Mouse (Mus musculus) CH12.LX (cell line): Measurements from ENCODE around the gene Kcnn4.

Experiments used
- BHLHE40 ChIP-seq: IDR thresholded peaks from 2 replicates; pipeline ENCODE4 v1.6.1; 2011; ENCODE audit warnings: mild to moderate bottlenecking, low read depth, low read length, improper control_type of control experiment
- CTCF ChIP-seq, 2 experiments: IDR thresholded peaks in 1 of 2; conservative IDR thresholded peaks in 1 of 2; 2 replicates each; pipeline ENCODE4 v1.5.1; 2011 to 2012; ENCODE audit warnings: low read depth in 2 of 2, low read length in 2 of 2, improper control_type of control experiment in 1 of 2, inconsistent platforms in 1 of 2, mild to moderate bottlenecking in 1 of 2, moderate library complexity in 1 of 2
- ELF1 ChIP-seq: IDR thresholded peaks from 2 replicates; pipeline ENCODE4 v1.6.1; 2014; ENCODE audit warnings: low read depth, mild to moderate bottlenecking, inconsistent platforms, low read length, improper control_type of control experiment
- EP300 ChIP-seq: IDR thresholded peaks from 2 replicates; pipeline ENCODE4 v1.6.1; 2011; ENCODE audit warnings: low read length, improper control_type of control experiment
- GABPA ChIP-seq: IDR thresholded peaks from 2 replicates; pipeline ENCODE4 v1.6.1; 2012; ENCODE audit warnings: low read depth, low read length, improper control_type of control experiment, inconsistent platforms; ENCODE audit not compliant: insufficient replicate concordance
- JUND ChIP-seq: conservative IDR thresholded peaks from 2 replicates; pipeline ENCODE4 v1.6.1; 2011; ENCODE audit warnings: low read depth, low read length, improper control_type of control experiment
- POLR2A ChIP-seq: IDR thresholded peaks from 2 replicates; pipeline ENCODE4 v1.6.1; 2011; ENCODE audit warnings: low read depth, mild to moderate bottlenecking, improper control_type of control experiment, low read length
- RCOR1 ChIP-seq: conservative IDR thresholded peaks from 2 replicates; pipeline ENCODE4 v1.6.1; 2012; ENCODE audit warnings: low read depth, mild to moderate bottlenecking, inconsistent platforms, low read length, improper control_type of control experiment
- ZC3H11A ChIP-seq: IDR thresholded peaks from 2 replicates; pipeline ENCODE4 v1.6.1; 2012; ENCODE audit warnings: low read depth, mild to moderate bottlenecking, inconsistent platforms, low read length, improper control_type of control experiment
- ZMIZ1 ChIP-seq: IDR thresholded peaks from 2 replicates; pipeline ENCODE4 v1.6.1; 2012; ENCODE audit warnings: low read depth, mild to moderate bottlenecking, inconsistent platforms, low read length, improper control_type of control experiment

- TF ChIP-seq POLR2A (no peak), CTCF (conservative IDR thresholded peaks at IDR 0.05 in 1 of 2, IDR thresholded peaks at IDR 0.05 in 1 of 2; ENCODE audit: low read depth in 2 of 2, low read length in 2 of 2) (no peak), ZC3H11A (no peak), GABPA (no peak), ELF1 (no peak), RCOR1 (no peak), ZMIZ1 (no peak), BHLHE40 (no peak), EP300 (no peak), JUND (no peak)
These were observed 7.2 kb downstream of the Kcnn4 start for GRCm38 (mm10) chr7:24377091-24377865.
